Mouse (Mus musculus) spleen, postnatal 36 days (tissue): ENCODE data around the gene Sned1.
A peak's percentile ranks its signal among the peaks of the same experiment; 100 is the strongest.

Experiments
- DNase-seq, 2 experiments: peaks; one replicate each; pipeline ENCODE4 v3.0.0; 2022; ENCODE audit warnings: low spot score in 2 of 2, mixed read lengths in 1 of 2

Gene Sned1

DNA sequence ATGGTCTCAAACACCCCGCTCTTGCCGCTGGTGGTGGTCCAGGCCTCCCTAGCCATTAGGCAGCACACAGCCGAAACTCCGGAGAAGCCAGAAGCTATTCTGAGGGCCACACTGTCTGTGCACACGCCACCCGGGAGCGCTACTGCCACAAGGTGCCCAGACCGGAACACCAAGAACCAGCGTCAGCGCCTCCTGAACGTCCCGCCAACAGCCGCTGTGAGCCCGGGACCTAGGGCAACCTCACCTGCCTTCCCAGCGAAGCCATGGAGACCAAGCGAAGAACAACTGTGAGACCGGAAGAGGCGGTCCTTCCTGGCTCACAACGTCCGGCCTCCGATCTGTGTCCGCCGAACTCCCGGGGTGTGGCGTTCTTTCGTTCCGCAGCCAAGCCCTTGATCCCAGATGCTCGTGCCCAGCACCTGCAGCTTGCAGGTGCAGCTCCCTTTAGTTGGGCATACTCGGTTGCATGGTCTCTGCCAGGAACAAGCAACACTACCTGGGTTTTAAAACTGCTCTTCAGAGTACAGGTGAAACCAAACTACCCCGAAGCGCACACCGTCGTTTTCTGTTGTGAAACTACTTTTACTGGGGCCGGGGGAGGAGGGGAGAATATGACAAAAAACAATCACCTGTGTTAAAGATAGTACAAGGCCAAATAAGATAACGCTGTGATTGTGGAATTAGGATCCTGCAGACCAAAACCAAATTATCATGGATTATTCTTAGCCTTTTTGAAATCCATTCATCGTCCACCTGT, 70.1 kb downstream of the Sned1 start, which contains the start of gene Mterf4:
Mterf4 (minus strand) TSS at position 335 of the 757 bp plus-strand sequence.
- DNase-seq = peak; percentile 70 to 75

- DNase-seq = peak in 1 of 2 experiments; percentile 3
Measured at GRCm38 (mm10) chr1:93323973-93324372, 88.3 kb downstream of the Sned1 start.

GRCm38 (mm10) chr1:93326446-93326845, 90.8 kb downstream of the Sned1 start:
- no peak for DNase-seq

DNA sequence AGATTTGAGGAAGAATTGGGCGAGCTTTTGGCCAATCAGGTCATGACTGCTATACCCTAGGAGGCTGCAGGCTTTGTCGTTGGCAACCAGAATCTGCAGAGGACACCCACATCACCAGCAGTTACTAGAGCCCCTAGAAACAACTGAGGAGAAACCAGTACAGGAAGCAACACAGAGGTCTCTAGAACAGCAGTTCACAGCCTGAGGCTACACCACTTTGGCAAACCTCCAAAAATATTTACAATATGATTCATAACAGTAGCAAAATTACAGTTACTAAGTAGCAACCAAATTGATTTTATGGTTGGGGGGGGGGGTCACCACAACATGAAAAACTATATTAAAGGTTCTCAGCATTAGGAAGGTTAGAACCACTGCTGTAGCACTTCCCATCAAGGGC, 99.0 kb downstream of the Sned1 start:
- no peak for DNase-seq

GRCm38 (mm10) chr1:93342648-93343503, 107.2 kb downstream of the Sned1 start, which contains the start of the genes Ppp1r7 and Pask:
Ppp1r7 (plus strand) TSS chr1:93342854.
Pask (minus strand) TSS chr1:93343482.
- peak; percentile 94 to 95 for DNase-seq

GRCm38 (mm10) chr1:93343504-93344047, 107.9 kb downstream of the Sned1 start:
- peak; percentile 93 to 95 for DNase-seq

DNA sequence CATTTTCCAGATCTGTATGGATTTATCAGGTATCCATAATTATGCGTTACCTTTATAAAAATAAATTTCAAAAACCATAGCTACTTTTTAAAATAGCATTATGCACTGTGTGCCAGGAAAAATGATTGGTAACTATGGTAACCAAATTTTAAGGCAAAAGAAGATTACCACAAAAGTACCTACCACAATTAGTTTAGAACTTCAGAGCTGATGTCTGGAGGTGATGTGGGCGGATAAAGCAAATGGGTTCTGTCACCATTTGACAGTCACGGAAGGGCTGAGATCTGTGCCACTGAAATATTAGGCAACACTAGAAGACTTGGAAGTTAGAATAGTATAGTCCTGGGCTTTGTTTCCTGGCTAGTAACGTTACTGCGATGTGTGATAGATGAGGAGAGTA, 111.5 kb downstream of the Sned1 start:
- DNase-seq = no peak

- no peak for DNase-seq
Measured at GRCm38 (mm10) chr1:93349701-93350100, 114.1 kb downstream of the Sned1 start.
